Mouse (Mus musculus) adrenal gland, adult 18-20 months (tissue): ENCODE results near the gene Psmg3. TPM values are rescaled to one million over a fixed set of nuclear protein-coding genes. Genes with fewer than 3 reads are reported as not detected.

ENCODE experiments used
- DNase-seq, 2 experiments: peaks; one replicate each; pipeline ENCODE4 v3.0.0; 2021 to 2022; ENCODE audit warnings: low spot score in 2 of 2
- total RNA-seq, 2 experiments: library from RNA; stranded (reverse); gene quantifications; 1 replicate in 1 of 2; 2 replicates in 1 of 2; pipeline ENCODE4 v1.2.3; 2021

Gene Psmg3
- total RNA-seq, 2 experiments from 2014 or later = 18.3 to 19.9 TPM

GRCm38 (mm10) chr5:139796001-139796620, 30.6 kb downstream of the Psmg3 start:
- peak in 1 of 2 experiments; percentile 28 for DNase-seq

GRCm38 (mm10) chr5:139794938-139795337, 31.7 kb downstream of the Psmg3 start:
- peak in 1 of 2 experiments; percentile 60 for DNase-seq

GRCm38 (mm10) chr5:139794137-139794536, 32.5 kb downstream of the Psmg3 start:
- no peak for DNase-seq

GRCm38 (mm10) chr5:139793338-139794089, 33.2 kb downstream of the Psmg3 start:
- peak in 1 of 2 experiments; percentile 34 for DNase-seq

GRCm38 (mm10) chr5:139792966-139793337, 33.7 kb downstream of the Psmg3 start:
- no peak for DNase-seq

GRCm38 (mm10) chr5:139792159-139792775, 34.4 kb downstream of the Psmg3 start:
- DNase-seq = peak in 1 of 2 experiments; percentile 16

GRCm38 (mm10) chr5:139791227-139792158, 35.2 kb downstream of the Psmg3 start, which contains the start of gene Mafk:
TSS of gene Mafk (plus strand) at chr5:139791513.
- DNase-seq = peak; percentile 100

GRCm38 (mm10) chr5:139789466-139789865, 37.2 kb downstream of the Psmg3 start:
- no peak for DNase-seq

- DNase-seq = no peak
These were observed 45.3 kb downstream of the Psmg3 start for GRCm38 (mm10) chr5:139781406-139781805.

- no peak for DNase-seq
These were observed 49.7 kb downstream of the Psmg3 start for GRCm38 (mm10) chr5:139776966-139777365.

- peak; percentile 95 to 98 for DNase-seq
These were observed 51.3 kb downstream of the Psmg3 start, which contains the start of gene Ints1 for GRCm38 (mm10) chr5:139775216-139775926. TSS of gene Ints1 (minus strand) at chr5:139775674.

Other genes starting within 250 kb of the Psmg3 start
- gene Micall2, start 90.5 kb downstream of the Psmg3 start, total RNA-seq = 1 to 10 TPM; 5.0 to 9.9 TPM
- 10 to 100 TPM; 47.8 to 53.5 TPM for gene Ints1, start 51.2 kb downstream of the Psmg3 start, total RNA-seq
- 10 to 100 TPM; 28.8 to 39.0 TPM for gene Mafk, start 35.4 kb downstream of the Psmg3 start, total RNA-seq
- gene Tmem184a, start 7.0 kb downstream of the Psmg3 start, total RNA-seq = 1 to 10 TPM in 1 of 2 experiments, under 1 TPM in 1; 0.33 to 1.3 TPM
- not detected for gene Gm26938, start 478 bp downstream of the Psmg3 start, total RNA-seq
- 10 to 100 TPM in 1 of 2 experiments, under 1 TPM in 1; 0.10 to 19.6 TPM for gene Elfn1, start 81.1 kb upstream of the Psmg3 start, total RNA-seq